Mouse (Mus musculus) G1E (cell line): ENCODE measurements around the gene Pltp. TPM values are rescaled to one million over a fixed set of nuclear protein-coding genes. Genes with fewer than 3 reads are reported as not detected.

Experiments
- ATAC-seq: 2 replicates; pipeline ENCODE4 v1.8.0; 2016; ENCODE audit warnings: mild to moderate bottlenecking; ENCODE audit not compliant: insufficient number of reproducible peaks, poor library complexity, low FRiP score, severe bottlenecking; ENCODE audit errors: extremely low read depth
- DNase-seq: peaks from one replicate; pipeline ENCODE4 v3.0.0; 2012; ENCODE audit warnings: low spot score
- H3K27me3 ChIP-seq: 2 replicates; pipeline ENCODE4 v1.6.1; 2012; ENCODE audit warnings: mild to moderate bottlenecking, low read length, inconsistent platforms; ENCODE audit not compliant: insufficient read depth
- H3K36me3 ChIP-seq: replicated peaks from 2 replicates; pipeline ENCODE3; 2012; ENCODE audit warnings: mild to moderate bottlenecking, inconsistent platforms
- H3K4me1 ChIP-seq: 2 replicates; pipeline ENCODE4 v1.6.1; 2012; ENCODE audit warnings: low read depth, low read length, inconsistent platforms, mixed read lengths; ENCODE audit not compliant: insufficient read depth
- H3K4me3 ChIP-seq: 2 replicates; pipeline ENCODE4 v1.5.1; 2012; ENCODE audit warnings: low read depth, mild to moderate bottlenecking, inconsistent platforms, low read length, moderate library complexity, mixed read lengths
- H3K9me3 ChIP-seq: replicated peaks from 2 replicates; pipeline ENCODE4 v1.6.1; 2012; ENCODE audit warnings: inconsistent platforms
- CTCF ChIP-seq: IDR thresholded peaks from 2 replicates; pipeline ENCODE4 v1.5.1; 2012; ENCODE audit warnings: low read depth, low read length, inconsistent platforms, mixed read lengths
- GATA1 ChIP-seq: IDR thresholded peaks from 2 replicates; pipeline ENCODE4 v1.6.1; 2012; ENCODE audit warnings: borderline replicate concordance, low read length, inconsistent platforms, mixed read lengths
- GATA2 ChIP-seq: IDR thresholded peaks from 2 replicates; pipeline ENCODE4 v1.6.1; 2012; ENCODE audit warnings: low read depth, low read length, inconsistent platforms, borderline replicate concordance
- POLR2AphosphoS5 ChIP-seq: IDR thresholded peaks from 2 replicates; pipeline ENCODE4 v1.6.1; 2012; ENCODE audit warnings: low read depth, low read length, inconsistent platforms; ENCODE audit not compliant: insufficient replicate concordance
- TAL1 ChIP-seq: conservative IDR thresholded peaks from 2 replicates; pipeline ENCODE4 v1.6.1; 2012; ENCODE audit warnings: low read depth, low read length, inconsistent platforms, mixed read lengths
- polyA plus RNA-seq: library from polyadenylated mRNA; stranded (reverse); fragments of >175 nt; gene quantifications from 2 replicates; pipeline ENCODE4 v1.2.3, GENCODE M21; 2012
- total RNA-seq, 2 experiments: library from RNA; stranded (forward) in 1 of 2; stranded (reverse) in 1 of 2; fragments of 200-1000 nt in 1 of 2; fragments of >200 nt in 1 of 2; fragmentation: Nextera tagmentation in 1 of 2; gene quantifications; 2 replicates each; pipeline ENCODE4 v1.2.3; 2014 to 2017

Gene Pltp
- total and polyA plus RNA-seq, 3 experiments = not detected

DNA sequence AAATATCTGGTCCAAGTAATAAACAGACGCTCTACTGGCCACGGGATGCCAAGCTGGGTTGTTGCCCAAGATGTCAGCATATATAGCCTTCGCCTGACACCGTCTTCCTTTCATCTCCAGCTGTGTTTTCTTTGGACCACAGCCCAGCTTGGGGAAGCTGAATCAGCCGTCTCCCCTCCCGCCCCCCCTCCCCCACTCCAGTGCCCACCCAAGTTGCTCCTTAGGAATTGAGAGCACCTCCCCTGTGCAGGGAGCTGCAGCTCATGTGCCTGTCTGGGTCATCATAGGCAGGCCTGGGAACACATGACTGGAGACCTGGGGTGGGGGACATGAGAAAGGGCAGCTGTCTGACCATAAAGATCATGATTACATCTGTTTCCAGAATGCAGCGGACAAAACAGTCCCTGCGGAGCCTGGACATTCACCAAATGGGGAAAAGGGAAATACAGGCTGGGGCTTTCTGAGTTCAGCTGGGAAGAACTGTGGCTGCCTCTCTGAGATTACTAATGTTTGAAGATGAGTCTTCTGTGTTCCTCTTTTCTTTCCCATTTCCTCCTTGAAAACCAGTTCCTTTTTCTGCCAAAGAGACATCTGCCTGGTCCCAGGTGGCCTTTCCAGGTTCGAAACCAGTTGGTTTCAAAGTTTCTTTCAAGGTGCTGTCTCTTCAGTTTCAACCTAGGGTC, 4.8 kb upstream of the Pltp start:
- Histone ChIP-seq H3K36me3 (no peaks in the 10 kb centered on the region), H3K4me1 (peaks cover 6% of the 10 kb centered on the region), H3K27me3 (peaks cover 34% of the 10 kb centered on the region), H3K9me3 (0 out of 2 replicates have a peak, but pooled peaks cover under 1% of the 10 kb centered on the region), H3K4me3 (no peak overlapping the region)
- DNase-seq (no peak), ATAC-seq (no peak)
- no peak for TF ChIP-seq CTCF
- no peak for TF ChIP-seq POLR2AphosphoS5
- no peak for TF ChIP-seq TAL1
- no peak for TF ChIP-seq GATA2
- no peak for TF ChIP-seq GATA1

DNA sequence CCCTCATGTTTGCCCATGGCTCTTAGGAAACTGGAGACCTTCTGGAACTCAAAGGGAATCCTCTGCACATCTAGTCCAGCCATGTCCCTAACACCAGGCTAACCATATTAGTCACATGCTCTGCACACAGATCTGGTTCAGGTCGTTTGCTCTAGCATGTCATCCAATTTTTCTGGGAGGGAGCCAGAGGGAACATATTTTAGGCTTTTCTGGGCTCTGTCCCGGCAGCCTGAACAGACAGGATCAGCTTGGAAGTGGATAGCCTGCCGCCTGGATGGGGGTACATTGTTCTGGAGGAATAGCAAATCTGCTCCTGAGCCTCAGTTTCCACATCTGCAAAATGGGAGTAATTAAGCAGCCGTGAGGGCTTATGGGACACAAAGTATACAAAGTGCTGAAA, 3.6 kb upstream of the Pltp start:
- peaks cover 18% of the 10 kb centered on the region for H3K4me1 ChIP-seq
- TF ChIP-seq CTCF = no peak
- TF ChIP-seq POLR2AphosphoS5 = no peak
- no peak for TF ChIP-seq TAL1
- TF ChIP-seq GATA1 = no peak
- no peak for TF ChIP-seq GATA2
- no peak overlapping the region for H3K4me3 ChIP-seq
- no peaks in the 10 kb centered on the region for H3K36me3 ChIP-seq
- 0 out of 2 replicates have a peak, but pooled peaks cover 3% of the 10 kb centered on the region for H3K9me3 ChIP-seq
- ATAC-seq (no peak), DNase-seq (no peak)
- peaks cover 47% of the 10 kb centered on the region for H3K27me3 ChIP-seq

DNA sequence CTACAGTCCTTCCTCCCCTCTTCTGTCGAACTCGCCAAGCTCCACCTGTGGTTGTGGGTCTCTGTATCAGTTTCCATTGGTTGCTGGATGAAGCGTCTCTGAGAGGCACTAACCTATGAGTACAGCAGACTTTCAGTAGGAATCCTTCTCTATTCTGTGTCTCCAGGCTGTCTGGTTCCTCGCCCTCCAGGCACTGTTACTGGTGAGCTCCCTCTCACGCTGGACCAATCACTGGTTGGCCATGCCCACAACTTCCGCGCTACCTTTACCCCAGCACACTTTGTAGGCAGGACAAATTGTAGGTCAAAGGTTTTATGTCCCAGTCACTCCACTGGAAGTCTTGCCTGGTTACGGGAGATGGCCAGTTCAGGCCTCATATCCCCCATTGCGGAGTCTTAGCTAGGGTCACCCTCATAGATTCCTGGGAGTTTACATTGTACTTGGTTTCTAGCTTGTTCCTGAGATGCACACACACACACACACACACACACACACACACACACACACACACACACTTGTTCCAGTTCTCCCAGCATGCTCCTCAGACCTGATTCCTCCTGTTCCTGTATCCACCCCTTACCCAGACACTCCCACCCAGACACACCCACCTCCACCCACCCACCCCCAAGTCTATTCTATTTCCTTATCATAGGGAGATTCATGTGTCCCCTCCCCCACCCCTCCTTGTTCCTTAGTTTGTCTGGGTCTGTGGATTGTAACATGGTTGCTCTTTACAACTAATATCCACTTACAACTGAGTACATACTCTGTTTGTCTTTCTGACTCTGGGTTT, 2.3 kb upstream of the Pltp start:
- Histone ChIP-seq H3K36me3 (no peaks in the 10 kb centered on the region), H3K27me3 (peaks cover 48% of the 10 kb centered on the region), H3K4me1 (peaks cover 18% of the 10 kb centered on the region), H3K9me3 (0 out of 2 replicates have a peak, but pooled peaks cover 3% of the 10 kb centered on the region), H3K4me3 (no peak overlapping the region)
- no peak for ATAC-seq
- TF ChIP-seq POLR2AphosphoS5 (no peak), GATA2 (no peak), TAL1 (no peak), GATA1 (no peak)
- DNase-seq = no peak

GRCm38 (mm10) chr2:164859155-164859554, 1.6 kb upstream of the Pltp start:
- TF ChIP-seq POLR2AphosphoS5 (no peak), GATA2 (no peak), GATA1 (no peak), CTCF (no peak), TAL1 (no peak)
- Histone ChIP-seq H3K4me1 (peaks cover 14% of the 10 kb centered on the region), H3K36me3 (no peaks in the 10 kb centered on the region), H3K9me3 (0 out of 2 replicates have a peak, but pooled peaks cover 3% of the 10 kb centered on the region), H3K27me3 (peaks cover 54% of the 10 kb centered on the region), H3K4me3 (no peak overlapping the region)
- ATAC-seq (no peak), DNase-seq (no peak)

GRCm38 (mm10) chr2:164857842-164858553, 487 bp upstream of the Pltp start:
- Histone ChIP-seq H3K9me3 (0 out of 2 replicates have a peak, but pooled peaks cover 3% of the 10 kb centered on the region), H3K36me3 (no peaks in the 10 kb centered on the region), H3K4me1 (peaks cover 14% of the 10 kb centered on the region), H3K27me3 (peaks cover 57% of the 10 kb centered on the region), H3K4me3 (no peak overlapping the region)
- DNase-seq (no peak), ATAC-seq (no peak)
- TF ChIP-seq GATA1 (no peak), POLR2AphosphoS5 (no peak), TAL1 (no peak), GATA2 (no peak), CTCF (no peak)
